Mouse (Mus musculus): ENCODE measurements around the gene Shc3.

DNA sequence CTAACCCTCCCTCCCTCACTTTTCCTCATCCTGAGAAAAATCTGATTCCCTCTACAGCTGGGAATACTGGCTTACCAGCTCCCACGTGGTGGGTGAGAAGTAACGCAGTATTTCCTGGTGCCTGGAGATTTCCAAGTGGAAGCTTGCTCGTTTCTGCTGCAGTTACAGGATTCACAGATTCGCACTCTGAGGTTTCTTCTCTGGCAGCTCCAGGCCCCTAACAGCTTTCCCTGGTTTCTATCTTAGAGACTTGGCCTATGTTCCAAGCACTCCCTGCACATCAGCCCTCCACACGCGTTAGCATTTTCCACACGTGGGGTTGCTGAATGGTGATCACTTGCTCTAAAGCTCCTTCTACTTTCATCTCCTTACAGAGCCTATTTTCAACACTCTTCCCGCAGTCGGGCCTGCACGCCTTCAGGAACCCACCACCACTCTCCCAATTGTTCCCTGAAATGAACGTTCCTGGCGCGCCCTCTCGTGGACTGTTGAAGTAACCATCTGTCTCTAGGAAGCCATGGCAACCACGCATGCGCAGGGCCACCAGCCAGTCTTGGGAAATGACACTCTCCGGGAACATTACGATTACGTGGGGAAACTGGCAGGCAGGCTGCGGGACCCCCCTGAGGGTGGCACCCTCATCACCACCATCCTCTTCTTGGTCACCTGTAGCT, 150.8 kb downstream of the Shc3 start:
- TF ChIP-seq CTCF (IDR thresholded peaks at IDR 0.05; ENCODE audit: borderline replicate concordance, insufficient read depth, low read length) (peak; percentile 74; the same call in 1 of the 2 replicates), POLR2A (IDR thresholded peaks at IDR 0.05; ENCODE audit: low read depth, low read length) (no peak)
